Mouse (Mus musculus) midbrain, postnatal 0 days (tissue): ENCODE measurements around the gene Pitpnb. TPM values are rescaled to one million over a fixed set of nuclear protein-coding genes. Genes with fewer than 3 reads are reported as not detected.

Experiments
- ATAC-seq: fragments of 200-750 bp; cut with Nextera tagmentation; 2 replicates; pipeline ENCODE4 v1.8.0; 2017; ENCODE audit warnings: moderate number of reproducible peaks, mild to moderate bottlenecking, moderate TSS enrichment, moderate library complexity; ENCODE audit not compliant: low FRiP score
- DNase-seq: peaks from one replicate; pipeline ENCODE4 v3.0.0-alpha.2; 2015; ENCODE audit warnings: low spot score
- H3K27ac ChIP-seq: fragments of 300-500 bp; sonication (generic); 2 replicates; pipeline ENCODE4 v1.5.1; 2014; ENCODE audit warnings: low read depth, mild to moderate bottlenecking, low read length, mixed read lengths
- H3K27me3 ChIP-seq: fragments of 300-500 bp; sonication (generic); 2 replicates; pipeline ENCODE4 v1.6.1; 2014; ENCODE audit warnings: low read length, control low read depth, mixed read lengths; ENCODE audit not compliant: insufficient read depth
- H3K36me3 ChIP-seq: fragments of 300-500 bp; sonication (generic); 2 replicates; pipeline ENCODE4 v1.6.1; 2014; ENCODE audit warnings: low read length, control low read depth, mixed read lengths; ENCODE audit not compliant: insufficient read depth
- H3K4me1 ChIP-seq: fragments of 300-500 bp; sonication (generic); 2 replicates; pipeline ENCODE4 v1.6.1; 2014; ENCODE audit warnings: mild to moderate bottlenecking, control low read depth, antibody characterized with exemption, low read length, mixed read lengths; ENCODE audit not compliant: insufficient read depth
- H3K4me2 ChIP-seq: fragments of 300-500 bp; sonication (generic); 2 replicates; pipeline ENCODE4 v1.6.1; 2014; ENCODE audit warnings: low read depth, mild to moderate bottlenecking, low read length, mixed read lengths; ENCODE audit not compliant: poor library complexity, severe bottlenecking
- H3K4me3 ChIP-seq: fragments of 300-500 bp; sonication (generic); 2 replicates; pipeline ENCODE4 v1.5.1; 2014; ENCODE audit warnings: low read depth, mild to moderate bottlenecking, low read length, moderate library complexity
- H3K9ac ChIP-seq: fragments of 300-500 bp; sonication (generic); replicated peaks from 2 replicates; pipeline ENCODE4 v1.6.1; 2014; ENCODE audit warnings: mild to moderate bottlenecking, low read length, moderate library complexity, mixed read lengths; ENCODE audit not compliant: poor library complexity, severe bottlenecking
- H3K9me3 ChIP-seq: fragments of 300-500 bp; sonication (generic); 2 replicates; pipeline ENCODE4 v1.6.1; 2016; ENCODE audit warnings: low read length, control low read depth
- CTCF ChIP-seq: IDR thresholded peaks from 2 replicates; pipeline ENCODE4 v1.5.1; 2016; ENCODE audit warnings: antibody characterized with exemption, mild to moderate bottlenecking
- WGBS: fragments of 180-500 bp; shearing (Covaris S2); extraction: QIAGEN DNeasy Blood & Tissue Kit; methylation state at CpG from one replicate; pipeline ENCODE4 v1.1.7; 2014; 5-methylcytosine and 5-hydroxymethylcytosine counted together
- polyA plus RNA-seq: library from polyadenylated mRNA; unstranded; fragments of >200 nt; fragmentation: Nextera tagmentation; extraction: Ambion mirVana; gene quantifications from 2 replicates; pipeline ENCODE4 v1.2.1, GENCODE M21; 2015
- total RNA-seq: library from RNA; depleted of rRNA; stranded (reverse); fragments of >200 nt; gene quantifications from 2 replicates; pipeline ENCODE4 v1.2.3, GENCODE M21; 2014; rRNA removed

The Pitpnb gene
- total and polyA plus RNA-seq, 2 experiments from 2014 or later = 9.4 to 78.9 TPM

DNA sequence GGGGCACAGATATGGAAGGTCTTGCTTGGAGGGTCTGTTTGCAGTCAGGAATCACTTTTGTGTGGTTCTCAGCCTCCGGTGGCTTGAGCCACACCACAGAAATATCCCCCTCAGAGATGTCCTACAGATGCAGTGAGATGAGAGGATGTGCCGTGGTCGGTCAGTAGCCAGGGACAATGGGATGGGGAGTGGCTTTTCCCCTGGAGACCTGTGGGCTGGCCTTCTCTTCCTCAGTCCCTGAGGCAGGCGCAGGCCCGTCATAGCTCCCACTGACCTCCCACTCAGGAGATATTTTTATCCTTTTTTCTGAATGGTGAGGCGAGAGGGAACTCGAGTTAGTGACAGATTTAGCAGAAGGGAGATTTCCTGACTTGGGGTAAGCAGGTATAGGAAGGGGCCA lies 99.2 kb downstream of the Pitpnb start:
- Histone ChIP-seq H3K27ac (peak overlapping the region; percentile 32), H3K9ac (peak overlapping the region; percentile 44), H3K27me3 (no peaks in the 10 kb centered on the region), H3K4me1 (peaks cover 34% of the 10 kb centered on the region), H3K4me2 (peak overlapping the region; percentile 92), H3K36me3 (no peaks in the 10 kb centered on the region), H3K9me3 (no peaks in the 10 kb centered on the region), H3K4me3 (peak overlapping the region; percentile 16; the same call in 1 of the 2 replicates)
- ATAC-seq = no peak
- 26% methylated on average over 7 of the region's 7 CpGs for WGBS
- TF ChIP-seq CTCF = no peak
- no peak for DNase-seq

- no peak overlapping the region for H3K27ac ChIP-seq
- H3K36me3 ChIP-seq = no peaks in the 10 kb centered on the region
- ATAC-seq (no peak), DNase-seq (peak; percentile 52)
- peaks cover 38% of the 10 kb centered on the region for H3K4me1 ChIP-seq
- no peak overlapping the region; the same call in 1 of the 2 replicates for H3K4me3 ChIP-seq
- WGBS = 49% methylated on average over 11 of the region's 11 CpGs
- peak overlapping the region; percentile 92 for H3K4me2 ChIP-seq
- H3K9me3 ChIP-seq = no peaks in the 10 kb centered on the region
- no peak for TF ChIP-seq CTCF
- H3K9ac ChIP-seq = no peak overlapping the region
- H3K27me3 ChIP-seq = no peaks in the 10 kb centered on the region
Observed at GRCm38 (mm10) chr5:111431007-111431730, 100.6 kb downstream of the Pitpnb start.

DNA sequence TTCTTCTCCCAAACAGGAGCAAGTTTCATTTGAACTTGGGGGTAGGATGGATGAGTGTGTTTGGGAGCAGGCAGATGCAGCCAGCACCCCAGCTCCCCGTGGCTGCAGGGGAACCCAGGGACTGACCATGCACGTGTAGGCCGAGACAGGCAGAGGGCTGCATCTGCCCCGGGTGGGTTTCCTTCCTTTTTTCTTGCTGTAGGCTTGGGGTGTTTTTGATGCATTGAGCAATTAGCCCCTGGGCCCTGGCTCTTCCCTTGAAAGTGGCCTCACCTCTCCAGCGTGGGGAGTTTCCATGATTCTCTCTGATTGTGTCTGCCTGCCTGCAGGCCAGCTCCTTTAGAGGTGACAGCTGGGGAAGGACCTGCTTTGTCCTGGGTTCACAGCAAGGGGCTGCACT lies 102.3 kb downstream of the Pitpnb start:
- Histone ChIP-seq H3K27me3 (no peaks in the 10 kb centered on the region), H3K9ac (no peak overlapping the region), H3K4me2 (peak overlapping the region; percentile 34), H3K36me3 (peaks cover 3% of the 10 kb centered on the region; the same call in 1 of the 2 replicates), H3K4me3 (no peak overlapping the region), H3K9me3 (no peaks in the 10 kb centered on the region), H3K27ac (0 out of 2 replicates have a peak overlapping the region, but pooled peaks have one; percentile 32), H3K4me1 (peaks cover 35% of the 10 kb centered on the region)
- no peak for DNase-seq
- 25% methylated on average over 5 of the region's 5 CpGs for WGBS
- no peak for ATAC-seq
- TF ChIP-seq CTCF = no peak

DNA sequence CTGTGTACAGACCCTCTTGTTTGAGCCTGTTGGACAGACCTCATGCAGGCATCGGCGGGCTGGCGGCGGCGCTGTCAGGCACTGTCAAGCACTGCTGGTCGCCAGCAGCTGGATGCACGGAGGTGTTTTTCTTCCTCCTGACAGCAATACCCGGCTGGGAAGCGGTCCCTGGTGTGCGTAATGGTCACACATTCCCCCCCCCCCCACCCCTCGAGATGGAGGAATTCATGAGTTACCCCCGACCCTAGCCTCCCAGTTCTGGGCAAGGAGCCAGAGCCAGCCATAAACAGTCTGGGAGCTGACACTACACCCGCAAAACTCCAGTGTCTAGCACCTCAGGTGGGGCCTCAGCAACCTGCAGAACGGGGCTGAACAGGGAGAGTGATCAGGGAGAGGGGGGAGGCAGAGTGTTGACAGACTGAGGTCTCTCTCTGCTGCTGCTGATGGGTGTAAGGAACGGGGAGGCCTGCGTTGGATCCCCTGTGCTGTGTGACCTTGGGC lies 103.8 kb downstream of the Pitpnb start:
- peak; percentile 41 for DNase-seq
- Histone ChIP-seq H3K9me3 (no peaks in the 10 kb centered on the region), H3K36me3 (peaks cover 3% of the 10 kb centered on the region; the same call in 1 of the 2 replicates), H3K4me1 (peaks cover 29% of the 10 kb centered on the region), H3K27ac (peak overlapping the region; percentile 12; the same call in 1 of the 2 replicates), H3K9ac (no peak overlapping the region; the same call in 1 of the 2 replicates), H3K4me3 (no peak overlapping the region), H3K4me2 (peak overlapping the region; percentile 26; the same call in 1 of the 2 replicates), H3K27me3 (no peaks in the 10 kb centered on the region)
- no peak for ATAC-seq
- TF ChIP-seq CTCF = no peak
- WGBS = 24% methylated on average over 16 of the region's 16 CpGs

DNA sequence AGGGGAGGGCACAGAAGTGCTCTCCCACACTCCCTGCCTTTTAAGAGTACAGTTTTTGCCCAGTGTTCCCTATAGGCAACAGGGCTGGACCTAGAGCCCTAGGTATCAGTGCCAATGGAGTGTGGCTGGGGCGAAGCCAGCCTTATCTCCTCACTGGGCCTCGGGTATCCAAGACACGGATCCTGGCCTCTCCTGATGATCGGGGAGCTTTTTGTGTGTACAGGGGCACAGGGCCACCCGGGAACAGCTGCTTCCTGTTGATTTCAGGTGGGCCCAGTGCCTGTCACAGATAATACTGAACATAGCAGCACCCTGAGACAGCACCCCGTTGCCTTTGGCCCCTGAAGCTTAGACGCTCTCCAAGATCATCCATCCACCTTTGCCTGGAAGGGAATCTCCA lies 105.7 kb downstream of the Pitpnb start:
- Histone ChIP-seq H3K4me3 (no peak overlapping the region), H3K27ac (no peak overlapping the region), H3K9me3 (no peaks in the 10 kb centered on the region), H3K36me3 (peaks cover 3% of the 10 kb centered on the region; the same call in 1 of the 2 replicates), H3K4me2 (no peak overlapping the region), H3K9ac (no peak overlapping the region; the same call in 1 of the 2 replicates), H3K27me3 (no peaks in the 10 kb centered on the region), H3K4me1 (peaks cover 24% of the 10 kb centered on the region; the same call in 1 of the 2 replicates)
- TF ChIP-seq CTCF = no peak
- no peak for DNase-seq
- ATAC-seq = no peak
- 70% methylated on average over 7 of the region's 7 CpGs for WGBS

DNA sequence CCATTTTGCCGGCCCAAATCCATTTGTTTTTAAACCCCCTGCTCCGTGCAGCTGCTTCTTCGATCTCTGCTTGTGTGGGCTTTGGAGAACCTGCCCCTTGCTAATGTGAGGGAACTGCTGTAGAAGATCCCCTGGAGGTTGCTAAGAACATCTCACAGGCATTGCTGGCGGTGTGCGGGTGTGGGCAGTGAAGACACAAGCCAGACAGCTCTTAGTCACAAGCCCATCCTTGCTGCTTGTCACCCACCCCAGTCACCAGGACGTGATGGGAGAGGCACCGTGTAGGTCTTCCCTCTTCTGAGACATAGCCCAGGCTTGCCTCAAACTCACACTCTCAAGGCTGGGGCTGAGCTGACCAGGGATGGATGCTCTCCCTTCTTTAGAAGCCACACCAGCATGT lies 106.6 kb downstream of the Pitpnb start:
- no peak for ATAC-seq
- 42% methylated on average over 7 of the region's 7 CpGs for WGBS
- Histone ChIP-seq H3K9ac (0 out of 2 replicates have a peak overlapping the region, but pooled peaks have one; percentile 19), H3K27ac (no peak overlapping the region), H3K4me3 (no peak overlapping the region), H3K9me3 (no peaks in the 10 kb centered on the region), H3K4me1 (peaks cover 28% of the 10 kb centered on the region; the same call in 1 of the 2 replicates), H3K4me2 (no peak overlapping the region), H3K36me3 (peaks cover 3% of the 10 kb centered on the region; the same call in 1 of the 2 replicates), H3K27me3 (no peaks in the 10 kb centered on the region)
- TF ChIP-seq CTCF = no peak
- DNase-seq = no peak

Other genes starting within 250 kb of the Pitpnb start
- gene Mn1, start 86.6 kb downstream of the Pitpnb start, total RNA-seq = 112 and 139 TPM in 2 replicates
- 49.6 and 49.8 TPM in 2 replicates for gene Mn1, start 86.6 kb downstream of the Pitpnb start, polyA plus RNA-seq